Mouse (Mus musculus) urinary bladder, postnatal 14 days (tissue): ENCODE measurements around the gene Hoxa9.
A peak's percentile ranks its signal among the peaks of the same experiment; 100 is the strongest.

Experiments
- DNase-seq: peaks from one replicate; pipeline ENCODE4 v3.0.0; 2021; ENCODE audit warnings: low spot score

Gene Hoxa9

GRCm38 (mm10) chr6:52244471-52245039 is 13.7 kb upstream of the Hoxa9 start:
- no peak for DNase-seq

- no peak for DNase-seq
Measured at GRCm38 (mm10) chr6:52243681-52244121, 12.8 kb upstream of the Hoxa9 start.

DNA sequence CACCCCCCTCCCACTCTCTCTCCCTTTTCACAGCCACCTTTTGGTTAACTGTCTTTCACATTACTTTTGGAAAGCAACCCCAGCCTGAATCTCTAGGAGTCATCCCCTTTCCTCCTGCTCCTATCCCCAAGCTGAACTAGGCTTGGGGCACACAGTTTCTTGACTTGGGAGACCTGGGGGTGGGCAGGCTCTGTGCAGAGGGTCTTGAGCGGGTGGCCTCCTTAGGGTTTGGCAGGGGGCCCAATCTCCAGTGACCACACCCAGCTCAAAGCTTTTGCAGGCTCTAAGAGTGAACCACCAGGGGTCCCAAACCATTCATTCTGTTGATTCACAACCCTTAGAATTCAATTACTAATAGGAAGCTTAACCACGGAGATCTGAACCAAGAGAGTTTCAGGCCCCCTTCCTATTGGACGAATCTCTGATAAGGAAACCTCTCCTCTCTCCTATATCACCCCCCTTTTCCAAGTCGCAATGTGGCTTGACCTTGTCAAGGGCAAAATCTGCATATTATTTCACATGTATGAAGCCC is 12.0 kb upstream of the Hoxa9 start:
- peak; percentile 23 for DNase-seq

- peak; percentile 5 for DNase-seq
Measured at GRCm38 (mm10) chr6:52241001-52241621, 10.2 kb upstream of the Hoxa9 start.

DNA sequence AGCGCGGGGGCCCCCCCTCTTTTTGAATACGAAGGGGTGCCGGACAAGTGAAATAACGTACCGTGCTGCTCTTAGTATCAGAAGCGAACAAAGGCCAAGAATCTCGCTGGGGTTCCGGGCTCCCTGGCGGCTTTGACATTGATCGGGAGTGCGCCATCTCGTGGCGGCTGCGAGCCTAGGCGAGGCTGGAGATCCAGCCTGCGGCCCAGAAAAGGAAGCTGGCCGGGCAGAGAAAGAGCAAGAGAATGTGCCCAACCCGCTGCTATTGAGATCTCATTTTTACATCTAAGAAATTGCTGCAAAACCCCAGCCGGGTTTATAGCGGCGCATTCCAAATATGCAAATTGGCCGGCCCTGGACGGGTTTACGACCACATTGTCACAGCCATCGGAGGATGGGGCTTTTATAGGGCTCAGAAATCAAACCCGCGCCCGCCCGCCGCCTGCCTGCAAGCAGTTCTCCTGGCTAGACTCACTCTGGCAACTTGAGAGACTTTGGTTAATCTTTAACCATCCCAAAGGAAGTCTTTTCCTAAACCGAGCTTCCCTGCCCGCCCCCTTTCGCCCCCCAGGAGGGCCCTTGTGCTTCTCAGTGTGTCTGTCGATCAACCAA is 9.6 kb upstream of the Hoxa9 start, which contains the start of gene Hoxa10:
Gene Hoxa10, minus strand, starts transcription at position 466 of the 612 bp plus-strand sequence.
- DNase-seq, result peak; percentile 94

DNA sequence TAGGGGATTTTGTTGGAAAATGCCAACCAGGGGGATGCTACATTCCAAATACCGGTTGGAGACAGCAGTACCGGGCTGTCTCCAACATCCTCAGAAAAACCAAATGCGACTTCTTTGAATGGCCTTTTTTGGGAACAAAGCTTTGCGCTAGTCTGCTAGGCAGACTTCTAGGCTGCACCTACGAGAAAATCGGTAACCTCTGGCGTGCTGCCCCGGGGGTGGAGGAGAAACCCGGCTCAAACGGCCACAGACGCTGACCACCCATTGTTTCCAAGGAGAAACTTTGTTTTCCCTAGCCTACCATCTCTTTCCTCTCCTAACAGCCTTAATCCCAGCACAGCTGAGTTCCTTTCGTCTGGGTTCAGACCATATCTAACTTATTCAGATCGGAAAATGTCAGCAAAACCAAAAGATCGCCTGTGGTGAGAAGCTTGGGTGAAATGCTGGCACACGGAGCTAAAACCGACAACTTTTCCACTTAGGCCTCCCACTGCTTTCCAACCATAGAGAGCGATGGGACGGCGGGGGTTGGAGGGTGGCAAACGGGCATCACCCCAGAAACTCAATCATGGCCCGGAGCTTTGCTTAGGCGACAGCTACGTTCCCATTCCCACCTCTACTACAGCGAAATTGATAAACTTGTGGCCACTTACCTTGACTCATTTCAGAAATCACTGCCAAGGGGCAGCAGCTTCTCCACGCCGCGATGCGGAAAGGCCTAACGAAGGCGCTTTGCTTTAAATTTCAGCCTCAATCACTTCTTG is 8.9 kb upstream of the Hoxa9 start:
- peak; percentile 46 for DNase-seq

DNA sequence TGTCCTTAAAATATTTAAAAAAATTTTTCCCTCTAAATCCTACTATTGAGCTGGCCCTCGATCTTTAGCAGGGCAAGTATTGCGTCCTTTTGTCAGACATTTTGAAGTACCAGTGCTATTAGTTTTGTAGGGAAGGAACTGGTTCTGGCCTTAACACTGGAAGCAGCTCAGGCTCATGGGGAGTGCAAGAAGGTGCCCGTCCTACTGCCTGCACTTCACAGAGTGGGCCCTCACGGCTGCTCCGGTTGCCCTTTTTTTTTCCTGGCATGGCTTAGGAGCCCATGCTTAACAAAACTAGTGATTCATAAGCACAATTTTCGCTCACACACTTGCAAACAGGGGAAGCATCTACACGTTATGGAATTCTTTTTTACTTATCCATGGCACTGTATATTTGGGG is 8.1 kb upstream of the Hoxa9 start:
- peak; percentile 12 for DNase-seq

DNA sequence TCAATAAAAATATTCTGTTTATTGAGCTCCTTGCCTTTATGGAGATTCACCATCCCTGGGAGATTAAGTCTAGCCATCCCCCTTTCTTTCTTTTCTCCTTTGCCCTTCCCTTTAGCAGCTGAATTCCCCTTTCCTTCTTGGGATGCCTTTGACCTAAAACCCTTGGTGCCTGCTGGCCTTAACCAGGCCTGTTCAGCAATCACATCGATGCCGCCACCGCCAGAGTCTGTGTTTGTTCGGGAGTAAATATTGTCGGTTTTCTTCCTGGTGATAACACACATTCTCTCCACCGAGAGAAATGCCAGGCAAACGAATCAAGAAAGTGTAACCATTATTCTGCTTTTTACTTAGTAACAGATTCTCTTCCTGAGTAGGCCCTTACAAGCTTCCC is 7.3 kb upstream of the Hoxa9 start:
- peak; percentile 30 for DNase-seq

GRCm38 (mm10) chr6:52237346-52238154 is 6.7 kb upstream of the Hoxa9 start:
- peak; percentile 58 for DNase-seq

GRCm38 (mm10) chr6:52236806-52237205 is 5.9 kb upstream of the Hoxa9 start:
- peak; percentile 29 for DNase-seq

DNA sequence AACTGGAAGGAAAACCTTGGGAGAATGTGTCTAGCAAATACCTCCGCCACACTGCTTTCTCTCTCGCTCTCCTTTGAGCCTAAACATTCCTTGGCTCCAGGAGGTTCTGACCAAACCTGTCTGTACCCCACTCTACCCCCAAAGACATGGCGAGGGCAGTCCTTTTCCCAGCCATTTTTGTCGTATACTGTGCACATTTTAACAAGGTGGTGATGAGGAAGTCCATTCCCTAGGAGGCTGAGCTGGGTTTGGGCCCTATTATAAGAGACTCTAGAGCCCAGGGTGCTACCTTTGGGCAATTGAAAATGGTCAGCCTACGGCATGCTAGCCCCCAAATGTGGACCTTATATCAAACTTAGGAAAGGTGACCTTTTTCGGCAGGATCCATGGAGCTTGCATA is 5.0 kb upstream of the Hoxa9 start:
- DNase-seq, result no peak

DNA sequence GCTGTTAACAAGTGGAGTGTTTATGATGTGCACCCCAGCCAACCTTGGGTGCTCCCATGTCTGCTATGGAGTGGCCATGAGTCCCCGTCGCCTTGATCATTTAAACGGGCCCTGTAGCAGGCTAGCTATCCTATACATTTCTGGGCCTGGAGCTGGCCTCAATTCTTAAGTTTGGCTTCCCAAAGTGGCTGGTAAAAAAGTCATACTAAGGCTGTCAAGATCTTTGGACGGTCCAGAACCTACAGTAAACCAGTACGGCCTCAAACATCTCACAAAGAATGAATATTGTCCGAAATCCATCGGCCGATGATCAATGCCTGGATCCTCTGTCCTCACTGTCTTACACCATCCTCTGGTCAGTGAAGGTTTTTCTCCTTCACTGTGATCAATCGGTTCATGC is 4.4 kb upstream of the Hoxa9 start:
- peak; percentile 8 for DNase-seq

GRCm38 (mm10) chr6:52234428-52235140 is 3.7 kb upstream of the Hoxa9 start:
- DNase-seq, result peak; percentile 80

GRCm38 (mm10) chr6:52233546-52234427 is 2.9 kb upstream of the Hoxa9 start:
- DNase-seq, result peak; percentile 90

GRCm38 (mm10) chr6:52232984-52233545 is 2.2 kb upstream of the Hoxa9 start:
- DNase-seq, result peak; percentile 34

- peak; percentile 59 for DNase-seq
Measured at GRCm38 (mm10) chr6:52232568-52232965, 1.7 kb upstream of the Hoxa9 start.

DNA sequence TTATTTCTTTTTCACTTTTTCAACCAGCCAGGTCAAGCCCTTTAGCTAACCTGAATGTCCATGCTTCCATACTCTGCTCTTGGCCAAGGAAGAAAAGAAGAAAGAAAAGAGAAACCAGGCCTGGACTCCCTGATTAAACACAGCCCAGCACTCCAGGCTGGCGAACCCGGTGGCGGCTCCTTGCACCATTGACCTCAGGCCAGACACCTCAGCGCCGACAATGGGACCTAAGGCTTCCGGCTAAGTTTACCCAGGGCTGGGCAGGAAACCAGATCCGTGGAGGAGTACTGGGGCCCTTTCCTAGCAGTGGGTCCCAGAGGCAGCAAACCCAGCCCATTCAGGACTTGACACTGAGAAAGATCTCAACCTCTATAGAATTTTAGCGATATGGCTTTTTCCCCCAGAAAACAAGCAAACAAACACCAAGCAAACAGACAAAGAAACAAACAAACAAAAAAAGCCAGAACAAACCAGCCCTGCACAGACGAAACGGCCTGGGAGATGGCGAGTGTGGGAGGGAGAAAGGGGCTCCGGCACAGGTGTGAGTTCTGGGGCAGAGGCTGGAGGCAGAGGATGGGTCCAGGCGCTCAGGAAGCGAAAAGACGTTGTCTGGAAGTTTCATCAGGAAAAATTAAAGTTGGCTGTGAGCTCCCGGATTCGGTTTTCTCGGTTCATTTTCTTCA is 1.1 kb upstream of the Hoxa9 start:
- peak; percentile 54 for DNase-seq

- DNase-seq, result no peak
Measured at GRCm38 (mm10) chr6:52229558-52230416, 1.1 kb downstream of the Hoxa9 start.
